Mouse (Mus musculus): ENCODE results near the gene Boc.

The Boc gene

GRCm38 (mm10) chr16:44552036-44552435 is 6.7 kb downstream of the Boc start:
- DNase-seq, result no peak

GRCm38 (mm10) chr16:44551491-44551890 is 7.2 kb downstream of the Boc start:
- DNase-seq, result no peak

GRCm38 (mm10) chr16:44550843-44551242 is 7.9 kb downstream of the Boc start:
- DNase-seq, result no peak

- no peak for DNase-seq
Measured at GRCm38 (mm10) chr16:44549867-44550679, 8.6 kb downstream of the Boc start.

- no peak for DNase-seq
Measured at GRCm38 (mm10) chr16:44549381-44549780, 9.3 kb downstream of the Boc start.

GRCm38 (mm10) chr16:44547976-44548375 is 10.7 kb downstream of the Boc start:
- no peak for DNase-seq

- DNase-seq, result no peak
Measured at GRCm38 (mm10) chr16:44546831-44547230, 11.9 kb downstream of the Boc start.

GRCm38 (mm10) chr16:44545939-44546338 is 12.8 kb downstream of the Boc start:
- DNase-seq, result no peak

- DNase-seq, result no peak
Measured at GRCm38 (mm10) chr16:44545153-44545552, 13.5 kb downstream of the Boc start.

- no peak for DNase-seq
Measured at GRCm38 (mm10) chr16:44543098-44543497, 15.6 kb downstream of the Boc start.

GRCm38 (mm10) chr16:44542029-44542690 is 16.5 kb downstream of the Boc start:
- DNase-seq, result no peak

- DNase-seq, result no peak
Measured at GRCm38 (mm10) chr16:44539611-44540010, 19.1 kb downstream of the Boc start.

- DNase-seq, result peak; percentile 56
Measured at GRCm38 (mm10) chr16:44538401-44539395, 20.0 kb downstream of the Boc start.

GRCm38 (mm10) chr16:44534122-44534521 is 24.6 kb downstream of the Boc start:
- DNase-seq, result no peak

GRCm38 (mm10) chr16:44533522-44533921 is 25.2 kb downstream of the Boc start:
- DNase-seq, result no peak

GRCm38 (mm10) chr16:44532851-44533250 is 25.8 kb downstream of the Boc start:
- DNase-seq, result no peak

- DNase-seq, result no peak
Measured at GRCm38 (mm10) chr16:44531239-44531797, 27.4 kb downstream of the Boc start.

- DNase-seq, result no peak
Measured at GRCm38 (mm10) chr16:44530829-44531228, 27.9 kb downstream of the Boc start.

GRCm38 (mm10) chr16:44530191-44530590 is 28.5 kb downstream of the Boc start:
- no peak for DNase-seq

GRCm38 (mm10) chr16:44529691-44530090 is 29.0 kb downstream of the Boc start:
- DNase-seq, result no peak

GRCm38 (mm10) chr16:44528955-44529354 is 29.7 kb downstream of the Boc start:
- DNase-seq, result no peak

- no peak for DNase-seq
Measured at GRCm38 (mm10) chr16:44527218-44527905, 31.3 kb downstream of the Boc start.
